Mouse (Mus musculus) forebrain, embryonic 13.5 days (tissue): ENCODE data around the gene Tmem136. TPM values are rescaled to one million over a fixed set of nuclear protein-coding genes. Genes with fewer than 3 reads are reported as not detected.

Source experiments
- ATAC-seq: fragments of 200-750 bp; cut with Nextera tagmentation; 2 replicates; pipeline ENCODE4 v1.8.0; 2017
- H3K27ac ChIP-seq: fragments of 300-500 bp; sonication (generic); 2 replicates; pipeline ENCODE4 v1.5.1; 2015; ENCODE audit warnings: inconsistent platforms, mild to moderate bottlenecking, moderate library complexity
- H3K27me3 ChIP-seq: fragments of 300-500 bp; sonication (generic); 2 replicates; pipeline ENCODE4 v1.6.1; 2015; ENCODE audit warnings: mild to moderate bottlenecking, inconsistent platforms
- H3K36me3 ChIP-seq: fragments of 300-500 bp; sonication (generic); 2 replicates; pipeline ENCODE4 v1.6.1; 2015; ENCODE audit warnings: mild to moderate bottlenecking, inconsistent platforms; ENCODE audit not compliant: poor library complexity, severe bottlenecking
- H3K4me1 ChIP-seq: fragments of 300-500 bp; sonication (generic); 2 replicates; pipeline ENCODE4 v1.6.1; 2015; ENCODE audit warnings: inconsistent platforms
- H3K4me2 ChIP-seq: fragments of 300-500 bp; sonication (generic); 2 replicates; pipeline ENCODE4 v1.6.1; 2015; ENCODE audit warnings: inconsistent platforms, mild to moderate bottlenecking, moderate library complexity
- H3K4me3 ChIP-seq: fragments of 300-500 bp; sonication (generic); 2 replicates; pipeline ENCODE4 v1.5.1; 2015; ENCODE audit warnings: mild to moderate bottlenecking, inconsistent platforms
- H3K9ac ChIP-seq: fragments of 300-500 bp; sonication (generic); 2 replicates; pipeline ENCODE4 v1.6.1; 2015; ENCODE audit warnings: mild to moderate bottlenecking, inconsistent platforms
- H3K9me3 ChIP-seq: fragments of 300-500 bp; sonication (generic); replicated peaks from 2 replicates; pipeline ENCODE4 v1.6.1; 2016; ENCODE audit warnings: inconsistent platforms
- WGBS: fragments of 180-500 bp; shearing (Covaris S2); methylation state at CpG from one replicate; pipeline ENCODE4 v1.1.7; 2015; 5-methylcytosine and 5-hydroxymethylcytosine counted together
- polyA plus RNA-seq: library from polyadenylated mRNA; unstranded; fragments of >200 nt; fragmentation: Nextera tagmentation; extraction: Ambion mirVana; gene quantifications from 2 replicates; pipeline ENCODE4 v1.2.1, GENCODE M21; 2015

Tmem136 gene
- polyA plus RNA-seq, 1 experiment from 2014 or later: 8.9 TPM

- no peaks in the 10 kb centered on the region for H3K9me3 ChIP-seq
- peaks cover 9% of the 10 kb centered on the region for H3K4me1 ChIP-seq
- no peak for ATAC-seq
- no peak overlapping the region for H3K27ac ChIP-seq
- no peak overlapping the region for H3K4me3 ChIP-seq
- H3K4me2 ChIP-seq: no peak overlapping the region
- H3K9ac ChIP-seq: no peak overlapping the region
- 91% methylated on average over 4 of the region's 4 CpGs for WGBS
- H3K36me3 ChIP-seq: no peaks in the 10 kb centered on the region
- no peaks in the 10 kb centered on the region for H3K27me3 ChIP-seq
These were observed 21.5 kb downstream of the Tmem136 start for GRCm38 (mm10) chr9:43094828-43095227.

GRCm38 (mm10) chr9:43093803-43094202, 22.6 kb downstream of the Tmem136 start:
- H3K27ac ChIP-seq: no peak overlapping the region
- H3K4me1 ChIP-seq: peaks cover 12% of the 10 kb centered on the region
- no peak overlapping the region for H3K9ac ChIP-seq
- H3K4me2 ChIP-seq: no peak overlapping the region
- ATAC-seq: no peak
- H3K27me3 ChIP-seq: no peaks in the 10 kb centered on the region
- H3K9me3 ChIP-seq: no peaks in the 10 kb centered on the region
- no peak overlapping the region for H3K4me3 ChIP-seq
- 82% methylated on average over 3 of the region's 3 CpGs for WGBS
- no peaks in the 10 kb centered on the region for H3K36me3 ChIP-seq

DNA sequence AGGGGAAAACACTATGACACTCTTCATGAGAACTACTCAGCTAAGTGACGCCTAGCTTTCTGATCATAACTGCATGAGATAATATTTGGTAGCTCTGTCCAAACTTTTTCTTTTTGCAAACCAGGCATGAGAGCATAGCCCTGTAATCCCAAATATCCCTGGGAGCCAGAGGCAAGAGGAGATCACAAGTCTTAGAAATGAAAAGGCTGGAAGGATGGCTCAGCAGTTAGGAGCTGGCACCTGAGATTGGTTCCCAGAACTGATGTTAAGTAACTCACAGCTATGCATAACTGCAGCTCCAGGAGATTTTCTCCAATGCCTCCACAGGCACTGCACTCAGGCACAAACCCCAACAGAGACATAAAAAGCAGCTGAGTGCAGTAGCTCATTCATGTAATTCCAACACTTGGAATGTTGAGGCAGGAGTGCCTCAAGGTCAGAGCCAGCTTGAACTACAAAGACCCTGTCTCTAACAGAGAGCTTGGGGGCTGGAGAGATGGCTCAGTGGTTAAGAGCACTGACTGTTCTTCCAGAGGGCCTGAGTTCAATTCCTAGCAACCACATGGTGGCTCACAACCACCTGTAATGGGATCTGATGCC, 30.6 kb downstream of the Tmem136 start:
- Histone ChIP-seq H3K36me3 (no peaks in the 10 kb centered on the region), H3K4me2 (no peak overlapping the region), H3K4me1 (peaks cover 9% of the 10 kb centered on the region), H3K4me3 (no peak overlapping the region), H3K9me3 (no peaks in the 10 kb centered on the region), H3K27ac (no peak overlapping the region), H3K9ac (no peak overlapping the region), H3K27me3 (no peaks in the 10 kb centered on the region)
- ATAC-seq: no peak
- WGBS: 95% methylated on average over 1 of the region's 1 CpGs

DNA sequence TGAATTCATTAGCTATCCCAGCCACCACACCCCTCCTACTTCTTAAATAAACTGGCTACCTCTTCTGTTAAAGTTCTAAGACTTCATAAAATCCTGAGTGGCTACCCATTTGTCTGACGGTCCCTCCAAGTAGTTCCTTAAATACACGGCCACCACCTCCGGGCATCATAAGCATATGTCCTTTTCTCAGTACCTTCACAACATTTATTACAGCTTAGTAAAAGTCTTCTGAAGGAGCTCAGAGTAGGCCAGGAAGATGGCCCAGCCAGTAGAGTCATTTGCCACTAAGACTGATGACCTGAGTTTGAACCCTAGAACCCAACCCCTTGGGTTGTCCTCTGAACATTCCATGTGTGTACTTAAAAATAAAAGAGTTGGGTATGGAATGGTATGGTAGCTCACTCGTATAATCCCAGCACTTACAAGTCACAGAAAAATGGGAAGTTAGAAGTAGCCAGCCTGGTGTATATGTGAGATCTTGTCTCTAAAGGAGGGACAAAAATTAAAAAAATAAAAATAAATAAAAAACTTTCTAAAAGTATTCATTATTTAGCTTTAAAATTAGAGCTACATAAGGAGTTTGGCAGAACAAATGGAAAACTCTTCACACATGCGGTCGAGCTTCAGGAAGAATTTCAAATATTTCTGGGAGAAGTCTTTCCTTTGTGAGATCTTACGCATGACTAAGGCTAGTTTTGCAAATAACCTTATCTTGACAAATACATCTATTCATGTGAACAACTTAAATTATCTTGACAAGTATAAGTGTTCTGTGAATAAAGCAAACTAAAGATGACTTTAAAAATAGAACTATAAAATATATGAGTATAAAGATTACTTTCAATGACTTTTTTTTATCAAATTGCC, 31.6 kb downstream of the Tmem136 start:
- no peaks in the 10 kb centered on the region for H3K36me3 ChIP-seq
- H3K4me3 ChIP-seq: no peak overlapping the region
- 82% methylated on average over 7 of the region's 7 CpGs for WGBS
- ATAC-seq: no peak
- no peaks in the 10 kb centered on the region for H3K27me3 ChIP-seq
- H3K4me2 ChIP-seq: no peak overlapping the region
- no peaks in the 10 kb centered on the region for H3K9me3 ChIP-seq
- no peak overlapping the region for H3K9ac ChIP-seq
- peaks cover 7% of the 10 kb centered on the region for H3K4me1 ChIP-seq
- H3K27ac ChIP-seq: no peak overlapping the region

DNA sequence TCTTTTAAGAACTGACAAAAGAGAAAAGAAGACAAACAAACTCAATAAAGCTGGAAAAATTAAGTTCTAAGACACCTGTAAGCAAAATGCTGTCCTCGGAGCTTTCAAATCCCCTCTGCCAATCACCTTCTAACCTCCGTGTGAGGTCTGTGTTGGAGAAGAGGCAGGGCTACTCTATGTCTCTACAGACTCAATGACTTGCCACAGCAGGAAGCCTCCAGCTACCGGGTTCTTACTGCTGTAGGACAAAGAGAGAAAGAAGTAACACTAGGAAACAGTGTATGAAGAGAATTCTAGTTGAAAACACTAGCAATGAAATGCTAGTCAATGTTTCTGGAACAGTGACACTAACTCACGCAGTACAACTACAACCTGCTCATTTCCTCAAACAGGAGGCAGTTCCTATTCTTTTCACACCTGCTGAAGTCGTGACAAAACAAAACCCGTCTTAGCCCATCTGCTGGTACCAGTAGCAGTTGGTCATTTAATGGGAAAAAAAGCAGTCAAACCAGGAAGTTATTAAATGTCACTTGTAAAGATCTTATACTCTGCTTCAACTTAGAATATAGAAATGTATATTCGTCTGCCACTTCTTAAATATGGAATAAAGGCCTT, 32.8 kb downstream of the Tmem136 start:
- Histone ChIP-seq H3K27me3 (no peaks in the 10 kb centered on the region), H3K9me3 (no peaks in the 10 kb centered on the region), H3K4me2 (no peak overlapping the region), H3K9ac (no peak overlapping the region), H3K4me1 (peaks cover 5% of the 10 kb centered on the region), H3K27ac (no peak overlapping the region), H3K36me3 (no peaks in the 10 kb centered on the region), H3K4me3 (no peak overlapping the region)
- no peak for ATAC-seq
- WGBS: 22% methylated on average over 7 of the region's 7 CpGs

DNA sequence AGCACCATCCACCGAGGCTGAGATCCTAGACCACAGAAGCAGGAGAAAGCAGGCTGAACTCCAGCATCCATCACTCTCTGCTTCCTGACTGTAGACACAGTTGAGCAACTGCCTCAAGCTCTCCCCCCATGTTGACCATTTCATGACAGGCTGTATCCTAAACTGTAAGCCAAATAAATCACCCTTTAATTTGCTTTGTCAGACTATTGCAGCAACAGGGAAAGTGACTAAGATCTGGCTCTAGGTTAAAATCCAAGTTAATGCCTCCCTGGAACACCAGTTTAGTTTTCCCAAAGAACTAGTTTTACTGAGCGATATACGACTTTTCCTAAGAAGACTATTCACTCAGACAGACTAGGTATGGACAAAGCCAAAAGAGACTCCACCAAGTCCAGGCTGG, 37.7 kb downstream of the Tmem136 start:
- no peak overlapping the region for H3K9ac ChIP-seq
- no peaks in the 10 kb centered on the region for H3K27me3 ChIP-seq
- no peaks in the 10 kb centered on the region for H3K9me3 ChIP-seq
- H3K27ac ChIP-seq: no peak overlapping the region
- no peak for ATAC-seq
- no peak overlapping the region for H3K4me2 ChIP-seq
- no peak overlapping the region for H3K4me3 ChIP-seq
- WGBS: 94% methylated on average over 3 of the region's 3 CpGs
- H3K36me3 ChIP-seq: no peaks in the 10 kb centered on the region
- H3K4me1 ChIP-seq: peaks cover 5% of the 10 kb centered on the region

GRCm38 (mm10) chr9:43076163-43076562, 40.2 kb downstream of the Tmem136 start:
- no peak for ATAC-seq
- no peaks in the 10 kb centered on the region for H3K27me3 ChIP-seq
- WGBS: 81% methylated on average over 7 of the region's 7 CpGs
- no peak overlapping the region for H3K9ac ChIP-seq
- no peaks in the 10 kb centered on the region for H3K36me3 ChIP-seq
- H3K27ac ChIP-seq: no peak overlapping the region
- no peaks in the 10 kb centered on the region for H3K9me3 ChIP-seq
- no peak overlapping the region for H3K4me3 ChIP-seq
- peaks cover 9% of the 10 kb centered on the region for H3K4me1 ChIP-seq
- no peak overlapping the region for H3K4me2 ChIP-seq

DNA sequence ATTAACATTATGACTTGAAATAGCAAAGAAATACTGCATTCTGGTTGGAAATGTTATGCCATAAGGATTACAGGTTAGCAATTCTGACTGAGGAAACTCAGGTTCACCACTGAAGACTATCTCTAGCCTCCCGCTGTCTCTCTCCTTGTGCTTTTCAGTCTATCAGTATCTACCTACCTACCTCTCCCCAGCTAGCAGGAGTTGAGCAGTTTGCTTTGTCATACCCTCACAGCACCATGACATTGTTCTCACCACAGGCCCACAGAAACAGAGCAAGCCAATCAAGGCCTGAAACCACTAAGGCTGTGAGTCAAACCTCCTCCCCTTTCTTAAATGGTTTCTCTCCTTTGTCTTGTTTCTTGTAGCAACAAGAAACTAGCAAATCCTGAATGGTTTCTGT, 41.8 kb downstream of the Tmem136 start:
- no peaks in the 10 kb centered on the region for H3K27me3 ChIP-seq
- H3K4me1 ChIP-seq: peaks cover 10% of the 10 kb centered on the region
- no peaks in the 10 kb centered on the region for H3K36me3 ChIP-seq
- no peak overlapping the region for H3K4me2 ChIP-seq
- H3K4me3 ChIP-seq: no peak overlapping the region
- 97% methylated on average over 1 of the region's 1 CpGs for WGBS
- no peak overlapping the region for H3K27ac ChIP-seq
- no peak for ATAC-seq
- no peaks in the 10 kb centered on the region for H3K9me3 ChIP-seq
- H3K9ac ChIP-seq: no peak overlapping the region

GRCm38 (mm10) chr9:43071741-43072140, 44.6 kb downstream of the Tmem136 start:
- peak overlapping the region; percentile 80 for H3K27ac ChIP-seq

GRCm38 (mm10) chr9:43071176-43071575, 45.2 kb downstream of the Tmem136 start:
- H3K9me3 ChIP-seq: no peaks in the 10 kb centered on the region
- H3K9ac ChIP-seq: peak overlapping the region; percentile 65; the same call in 1 of the 2 replicates
- no peaks in the 10 kb centered on the region for H3K36me3 ChIP-seq
- peak overlapping the region; percentile 80 for H3K27ac ChIP-seq
- peak overlapping the region; percentile 39 for H3K4me3 ChIP-seq
- peak; percentile 93 for ATAC-seq
- peak overlapping the region; percentile 25 for H3K4me2 ChIP-seq
- H3K27me3 ChIP-seq: no peaks in the 10 kb centered on the region
- 10% methylated on average over 4 of the region's 4 CpGs for WGBS
- H3K4me1 ChIP-seq: peaks cover 37% of the 10 kb centered on the region

More at GRCm38 (mm10) chr9:43071741-43072140, 44.6 kb downstream of the Tmem136 start:
- H3K4me3 ChIP-seq: no peak overlapping the region
- peaks cover 33% of the 10 kb centered on the region for H3K4me1 ChIP-seq
- no peak overlapping the region for H3K9ac ChIP-seq
- no peak for ATAC-seq
- 32% methylated on average over 2 of the region's 2 CpGs for WGBS
- H3K9me3 ChIP-seq: no peaks in the 10 kb centered on the region
- H3K36me3 ChIP-seq: no peaks in the 10 kb centered on the region
- no peaks in the 10 kb centered on the region for H3K27me3 ChIP-seq
- 0 out of 2 replicates have a peak overlapping the region, but pooled peaks have one; percentile 25 for H3K4me2 ChIP-seq

DNA sequence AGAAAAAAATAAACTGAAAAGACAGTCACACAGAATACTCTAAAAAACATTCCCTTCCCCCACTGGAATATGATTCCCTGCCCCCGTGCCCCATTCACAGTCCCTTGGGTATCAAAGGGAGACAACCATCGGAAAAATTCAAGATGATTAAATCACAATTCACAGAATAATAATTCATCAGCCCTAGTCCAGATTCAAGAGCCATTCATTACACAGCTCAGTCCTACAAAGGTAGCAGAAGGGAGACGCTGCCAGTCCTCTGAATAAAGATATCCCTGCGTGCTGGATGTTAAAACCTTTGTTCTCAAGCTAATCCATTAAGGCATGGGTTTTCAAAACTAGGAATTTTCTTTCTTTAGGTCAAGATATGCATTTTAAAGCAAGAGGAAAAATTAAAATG, 45.8 kb downstream of the Tmem136 start:
- no peaks in the 10 kb centered on the region for H3K27me3 ChIP-seq
- peak overlapping the region; percentile 80 for H3K27ac ChIP-seq
- peak overlapping the region; percentile 39 for H3K4me3 ChIP-seq
- peak overlapping the region; percentile 65 for H3K9ac ChIP-seq
- no peaks in the 10 kb centered on the region for H3K36me3 ChIP-seq
- no peaks in the 10 kb centered on the region for H3K9me3 ChIP-seq
- H3K4me1 ChIP-seq: peaks cover 37% of the 10 kb centered on the region
- WGBS: 12% methylated on average over 4 of the region's 4 CpGs
- H3K4me2 ChIP-seq: peak overlapping the region; percentile 49; the same call in 1 of the 2 replicates
- ATAC-seq: peak; percentile 48; the same call in 1 of the 2 replicates

DNA sequence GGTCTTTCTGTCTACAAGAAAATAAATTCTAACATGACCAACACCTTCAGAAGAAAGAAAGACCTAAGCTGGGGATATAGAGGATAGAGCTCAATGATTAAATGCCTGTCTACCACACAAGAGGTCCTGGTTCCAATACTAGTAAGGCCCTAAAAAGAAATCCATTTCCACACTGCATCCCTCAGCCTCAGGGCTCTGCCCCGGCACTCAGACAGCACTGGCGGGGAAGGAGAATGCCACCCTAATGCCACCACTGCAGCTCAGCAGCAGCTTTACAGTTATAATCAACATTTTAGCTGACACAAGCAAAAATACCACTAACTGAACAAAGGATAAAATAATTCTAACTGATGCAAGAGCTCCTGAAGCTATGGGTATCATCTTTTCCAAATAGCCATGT, 46.2 kb downstream of the Tmem136 start:
- H3K4me3 ChIP-seq: peak overlapping the region; percentile 39
- H3K9me3 ChIP-seq: no peaks in the 10 kb centered on the region
- H3K9ac ChIP-seq: peak overlapping the region; percentile 65
- 52% methylated on average over 2 of the region's 2 CpGs for WGBS
- H3K27me3 ChIP-seq: no peaks in the 10 kb centered on the region
- ATAC-seq: 0 out of 2 replicates have a peak, but pooled peaks have one; percentile 46
- peaks cover 37% of the 10 kb centered on the region for H3K4me1 ChIP-seq
- H3K36me3 ChIP-seq: no peaks in the 10 kb centered on the region
- H3K4me2 ChIP-seq: peak overlapping the region; percentile 49
- peak overlapping the region; percentile 80 for H3K27ac ChIP-seq
